Mouse (Mus musculus): Measurements from ENCODE around the gene Lpp. TPM values are rescaled to one million over a fixed set of nuclear protein-coding genes. Genes with fewer than 3 reads are reported as not detected.

Gene Lpp
- polyA plus RNA-seq, 1 experiment from 2014 or later: 79.9 TPM

GRCm38 (mm10) chr16:24659049-24659448, 265.7 kb downstream of the Lpp start:
- Histone ChIP-seq H3K9me3 (ENCODE audit: low read depth, low read length) (no peaks in the 10 kb centered on the region), H3K27me3 (ENCODE audit: insufficient read depth, low read length) (no peaks in the 10 kb centered on the region), H3K4me2 (no peak overlapping the region), H3K4me1 (ENCODE audit: insufficient read depth) (no peaks in the 10 kb centered on the region), H3K36me3 (ENCODE audit: insufficient read depth) (no peaks in the 10 kb centered on the region), H3K9ac (no peak overlapping the region), H3K4me3 (ENCODE audit: low read depth, low read length) (no peak overlapping the region), H3K27ac (ENCODE audit: low read depth) (no peak overlapping the region)
- ATAC-seq (ENCODE audit: insufficient read depth) (no peak), DNase-seq (no peak)
- WGBS: 93% methylated on average over 2 of the region's 2 CpGs
- no peak for TF ChIP-seq CTCF (IDR thresholded peaks at IDR 0.05; ENCODE audit: low read depth)

GRCm38 (mm10) chr16:24664131-24664530, 270.8 kb downstream of the Lpp start:
- ATAC-seq (ENCODE audit: insufficient read depth) (no peak), DNase-seq (no peak)
- H3K9ac ChIP-seq: no peak overlapping the region

GRCm38 (mm10) chr16:24669718-24670460, 276.6 kb downstream of the Lpp start:
- H3K4me2 ChIP-seq: no peak overlapping the region
- no peaks in the 10 kb centered on the region for H3K9me3 ChIP-seq (ENCODE audit: low read depth, low read length)
- TF ChIP-seq CTCF (IDR thresholded peaks at IDR 0.05; ENCODE audit: low read depth): no peak
- ATAC-seq (ENCODE audit: insufficient read depth): no peak
- no peak overlapping the region for H3K4me3 ChIP-seq (ENCODE audit: low read depth, low read length)
- H3K4me1 ChIP-seq (ENCODE audit: insufficient read depth): no peaks in the 10 kb centered on the region
- H3K27ac ChIP-seq (ENCODE audit: low read depth): no peak overlapping the region
- H3K36me3 ChIP-seq (ENCODE audit: insufficient read depth): no peaks in the 10 kb centered on the region
- peak; percentile 17 for DNase-seq
- WGBS: 74% methylated on average over 5 of the region's 5 CpGs
- H3K9ac ChIP-seq: no peak overlapping the region
- H3K27me3 ChIP-seq (ENCODE audit: insufficient read depth, low read length): no peaks in the 10 kb centered on the region

More at GRCm38 (mm10) chr16:24664131-24664530, 270.8 kb downstream of the Lpp start:
- Histone ChIP-seq H3K4me1 (ENCODE audit: insufficient read depth) (no peaks in the 10 kb centered on the region), H3K27ac (ENCODE audit: low read depth) (no peak overlapping the region), H3K4me2 (no peak overlapping the region), H3K36me3 (ENCODE audit: insufficient read depth) (no peaks in the 10 kb centered on the region), H3K27me3 (ENCODE audit: insufficient read depth, low read length) (no peaks in the 10 kb centered on the region), H3K4me3 (ENCODE audit: low read depth, low read length) (no peak overlapping the region), H3K9me3 (ENCODE audit: low read depth, low read length) (no peaks in the 10 kb centered on the region)
- TF ChIP-seq CTCF (IDR thresholded peaks at IDR 0.05; ENCODE audit: low read depth): no peak

- no peak for TF ChIP-seq CTCF (IDR thresholded peaks at IDR 0.05; ENCODE audit: low read depth)
- Histone ChIP-seq H3K27ac (ENCODE audit: low read depth) (no peak overlapping the region), H3K4me1 (ENCODE audit: insufficient read depth) (no peaks in the 10 kb centered on the region), H3K36me3 (ENCODE audit: insufficient read depth) (peaks cover 14% of the 10 kb centered on the region; the same call in 1 of the 2 replicates), H3K27me3 (ENCODE audit: insufficient read depth, low read length) (no peaks in the 10 kb centered on the region), H3K9me3 (ENCODE audit: low read depth, low read length) (no peaks in the 10 kb centered on the region), H3K4me2 (no peak overlapping the region), H3K4me3 (ENCODE audit: low read depth, low read length) (no peak overlapping the region), H3K9ac (no peak overlapping the region)
- no peak for DNase-seq
- no peak for ATAC-seq (ENCODE audit: insufficient read depth)
Measured at GRCm38 (mm10) chr16:24678942-24679341, 285.6 kb downstream of the Lpp start.

GRCm38 (mm10) chr16:24695062-24695461, 301.8 kb downstream of the Lpp start:
- H3K9ac ChIP-seq: no peak overlapping the region
- H3K27ac ChIP-seq (ENCODE audit: low read depth): no peak overlapping the region
- H3K27me3 ChIP-seq (ENCODE audit: insufficient read depth, low read length): no peaks in the 10 kb centered on the region
- no peak overlapping the region for H3K4me2 ChIP-seq
- H3K9me3 ChIP-seq (ENCODE audit: low read depth, low read length): no peaks in the 10 kb centered on the region
- no peak for TF ChIP-seq CTCF (IDR thresholded peaks at IDR 0.05; ENCODE audit: low read depth)
- H3K4me1 ChIP-seq (ENCODE audit: insufficient read depth): no peaks in the 10 kb centered on the region
- H3K4me3 ChIP-seq (ENCODE audit: low read depth, low read length): no peak overlapping the region
- H3K36me3 ChIP-seq (ENCODE audit: insufficient read depth): peaks cover 6% of the 10 kb centered on the region; the same call in 1 of the 2 replicates
- DNase-seq: no peak
- 80% methylated on average over 4 of the region's 4 CpGs for WGBS
- ATAC-seq (ENCODE audit: insufficient read depth): no peak

- Histone ChIP-seq H3K4me1 (ENCODE audit: insufficient read depth) (no peaks in the 10 kb centered on the region), H3K4me3 (ENCODE audit: low read depth, low read length) (no peak overlapping the region), H3K9ac (no peak overlapping the region), H3K27ac (ENCODE audit: low read depth) (no peak overlapping the region), H3K36me3 (ENCODE audit: insufficient read depth) (no peaks in the 10 kb centered on the region), H3K27me3 (ENCODE audit: insufficient read depth, low read length) (no peaks in the 10 kb centered on the region), H3K9me3 (ENCODE audit: low read depth, low read length) (no peaks in the 10 kb centered on the region), H3K4me2 (no peak overlapping the region)
- ATAC-seq (ENCODE audit: insufficient read depth) (no peak), DNase-seq (no peak)
- TF ChIP-seq CTCF (IDR thresholded peaks at IDR 0.05; ENCODE audit: low read depth): no peak
- 85% methylated on average over 3 of the region's 3 CpGs for WGBS
Measured at GRCm38 (mm10) chr16:24704215-24704614, 310.9 kb downstream of the Lpp start.

GRCm38 (mm10) chr16:24723641-24724040, 330.3 kb downstream of the Lpp start:
- DNase-seq: no peak
- no peaks in the 10 kb centered on the region for H3K4me1 ChIP-seq (ENCODE audit: insufficient read depth)
- WGBS: 89% methylated on average over 4 of the region's 4 CpGs

More at GRCm38 (mm10) chr16:24723641-24724040, 330.3 kb downstream of the Lpp start:
- no peak overlapping the region for H3K4me2 ChIP-seq
- no peaks in the 10 kb centered on the region for H3K9me3 ChIP-seq (ENCODE audit: low read depth, low read length)
- ATAC-seq (ENCODE audit: insufficient read depth): no peak
- H3K27me3 ChIP-seq (ENCODE audit: insufficient read depth, low read length): no peaks in the 10 kb centered on the region
- no peak overlapping the region for H3K27ac ChIP-seq (ENCODE audit: low read depth)
- no peak for TF ChIP-seq CTCF (IDR thresholded peaks at IDR 0.05; ENCODE audit: low read depth)
- no peak overlapping the region for H3K9ac ChIP-seq
- no peak overlapping the region for H3K4me3 ChIP-seq (ENCODE audit: low read depth, low read length)
- H3K36me3 ChIP-seq (ENCODE audit: insufficient read depth): no peaks in the 10 kb centered on the region
